Mouse (Mus musculus) stomach, postnatal 0 days (tissue): ENCODE measurements around the gene Tlr13. TPM values are rescaled to one million over a fixed set of nuclear protein-coding genes. Genes with fewer than 3 reads are reported as not detected.

ENCODE experiments used
- ATAC-seq: fragments of 200-750 bp; cut with Nextera tagmentation; 2 replicates; pipeline ENCODE4 v1.8.0; 2017; ENCODE audit not compliant: low FRiP score, low TSS enrichment
- DNase-seq: peaks from one replicate; pipeline ENCODE4 v3.0.0-alpha.2; 2016; ENCODE audit warnings: low spot score
- H3K27ac ChIP-seq: fragments of 300-500 bp; sonication (generic); replicated peaks from 2 replicates; pipeline ENCODE4 v1.5.1; 2014; ENCODE audit warnings: mild to moderate bottlenecking, control low read depth
- H3K27me3 ChIP-seq: fragments of 300-500 bp; sonication (generic); 2 replicates; pipeline ENCODE4 v1.6.1; 2014; ENCODE audit warnings: low read length; ENCODE audit not compliant: control insufficient read depth, insufficient read depth
- H3K36me3 ChIP-seq: fragments of 300-500 bp; sonication (generic); 2 replicates; pipeline ENCODE4 v1.6.1; 2014; ENCODE audit warnings: low read length, mixed read lengths; ENCODE audit not compliant: control insufficient read depth, insufficient read depth
- H3K4me1 ChIP-seq: fragments of 300-500 bp; sonication (generic); replicated peaks from 2 replicates; pipeline ENCODE4 v1.6.1; 2014; ENCODE audit warnings: antibody characterized with exemption; ENCODE audit not compliant: control insufficient read depth, insufficient read depth
- H3K4me2 ChIP-seq: fragments of 300-500 bp; sonication (generic); replicated peaks from 2 replicates; pipeline ENCODE4 v1.6.1; 2014; ENCODE audit warnings: low read depth, mild to moderate bottlenecking, control low read depth, moderate library complexity
- H3K4me3 ChIP-seq: fragments of 300-500 bp; sonication (generic); 2 replicates; pipeline ENCODE4 v1.5.1; 2014; ENCODE audit warnings: low read depth, low read length, control low read depth
- H3K9ac ChIP-seq: fragments of 300-500 bp; sonication (generic); 2 replicates; pipeline ENCODE4 v1.6.1; 2014; ENCODE audit warnings: mild to moderate bottlenecking, low read length, control low read depth, mixed read lengths
- H3K9me3 ChIP-seq: fragments of 300-500 bp; sonication (generic); 2 replicates; pipeline ENCODE4 v1.6.1; 2016; ENCODE audit warnings: low read length; ENCODE audit not compliant: control insufficient read depth
- CTCF ChIP-seq: IDR thresholded peaks from 2 replicates; pipeline ENCODE4 v1.5.1; 2016; ENCODE audit warnings: antibody characterized with exemption, low read depth, mild to moderate bottlenecking, moderate library complexity
- EP300 ChIP-seq: optimal IDR thresholded peaks from 2 replicates; pipeline ENCODE3; 2016; ENCODE audit warnings: antibody characterized with exemption
- WGBS: fragments of 180-500 bp; shearing (Covaris S2); extraction: QIAGEN DNeasy Blood & Tissue Kit; methylation state at CpG from one replicate; pipeline ENCODE4 v1.1.7; 2014; 5-methylcytosine and 5-hydroxymethylcytosine counted together
- polyA plus RNA-seq: library from polyadenylated mRNA; unstranded; fragments of >200 nt; fragmentation: Nextera tagmentation; extraction: Ambion mirVana; gene quantifications from 2 replicates; pipeline ENCODE4 v1.2.1, GENCODE M21; 2015

Gene Tlr13
- polyA plus RNA-seq, 1 experiment from 2014 or later, result 0.78 TPM

DNA sequence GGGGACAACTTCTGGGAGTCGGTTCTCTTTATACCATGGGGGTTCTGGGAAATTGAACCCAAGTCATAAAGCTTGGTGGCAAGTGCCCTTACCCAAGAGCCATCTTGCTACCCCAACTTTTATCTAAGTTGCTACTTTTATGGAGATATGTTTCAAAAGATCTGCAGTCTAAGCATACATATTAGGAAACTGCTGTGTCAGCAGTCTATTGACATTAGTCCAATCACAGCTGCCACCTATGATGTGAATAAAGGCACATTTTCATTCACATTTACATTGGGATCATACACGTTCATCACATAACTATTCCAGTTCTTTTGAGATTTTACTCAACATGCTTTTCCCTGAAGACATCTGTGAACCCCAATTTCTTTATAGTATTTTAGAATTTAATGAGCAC is 66.1 kb downstream of the Tlr13 start:
- Histone ChIP-seq H3K9me3 (no peaks in the 10 kb centered on the region), H3K9ac (no peak overlapping the region), H3K36me3 (no peaks in the 10 kb centered on the region), H3K4me1 (no peaks in the 10 kb centered on the region), H3K4me3 (no peak overlapping the region), H3K4me2 (no peak overlapping the region), H3K27ac (no peak overlapping the region), H3K27me3 (no peaks in the 10 kb centered on the region)
- WGBS, result 77% methylated on average over 2 of the region's 2 CpGs
- DNase-seq, result no peak
- TF ChIP-seq EP300, result no peak
- no peak for TF ChIP-seq CTCF
- no peak for ATAC-seq

Other genes starting within 250 kb of the Tlr13 start
- 58.2 and 66.0 TPM in 2 replicates for gene Atrx, start 213.8 kb upstream of the Tlr13 start, polyA plus RNA-seq
- gene Magt1, start 131.3 kb upstream of the Tlr13 start, polyA plus RNA-seq, result 43.7 and 45.3 TPM in 2 replicates
- 559 and 583 TPM in 2 replicates for gene Cox7b, start 127.5 kb upstream of the Tlr13 start, polyA plus RNA-seq
- 11.4 and 11.6 TPM in 2 replicates for gene Atp7a, start 115.9 kb upstream of the Tlr13 start, polyA plus RNA-seq
- 143 and 166 TPM in 2 replicates for gene Pgk1, start 43.9 kb downstream of the Tlr13 start, polyA plus RNA-seq
- gene Taf9b, start 78.0 kb downstream of the Tlr13 start, polyA plus RNA-seq, result 9.5 and 10.2 TPM in 2 replicates
- gene Fnd3c2, start 112.2 kb downstream of the Tlr13 start, polyA plus RNA-seq, result not detected in 2 replicates